Mouse (Mus musculus) cortical plate, adult 2 months (tissue): ENCODE data around the gene Ncapg2. TPM values are rescaled to one million over a fixed set of nuclear protein-coding genes. Genes with fewer than 3 reads are reported as not detected.

Experiments
- H3K27ac ChIP-seq: fragments of 200-500 bp; 2 replicates; pipeline ENCODE4 v1.5.1; 2012; ENCODE audit warnings: low read length, control low read depth, inconsistent platforms; ENCODE audit not compliant: insufficient read depth
- H3K4me1 ChIP-seq: fragments of 200-500 bp; 2 replicates; pipeline ENCODE4 v1.6.1; 2011; ENCODE audit warnings: low read length; ENCODE audit not compliant: control insufficient read depth, insufficient read depth
- H3K4me3 ChIP-seq: fragments of 200-500 bp; 2 replicates; pipeline ENCODE4 v1.5.1; 2011; ENCODE audit warnings: mild to moderate bottlenecking, low read length, control low read depth; ENCODE audit not compliant: insufficient read depth
- CTCF ChIP-seq: fragments of 200-500 bp; IDR thresholded peaks from 2 replicates; pipeline ENCODE4 v1.5.1; 2011; ENCODE audit warnings: mild to moderate bottlenecking, control low read depth, low read length; ENCODE audit not compliant: insufficient read depth; ENCODE audit errors: extremely low read depth
- POLR2A ChIP-seq: fragments of 200-500 bp; IDR thresholded peaks from 2 replicates; pipeline ENCODE4 v1.6.1; 2011; ENCODE audit warnings: mild to moderate bottlenecking, low read length, control low read depth; ENCODE audit not compliant: insufficient read depth; ENCODE audit errors: extremely low read depth
- polyA plus RNA-seq: library from polyadenylated mRNA; depleted of rRNA; stranded (reverse); fragments of >200 nt; gene quantifications from 2 replicates; pipeline ENCODE4 v1.2.3, GENCODE M21; 2012

Gene Ncapg2
- polyA plus RNA-seq, 1 experiment = 3.7 TPM

DNA sequence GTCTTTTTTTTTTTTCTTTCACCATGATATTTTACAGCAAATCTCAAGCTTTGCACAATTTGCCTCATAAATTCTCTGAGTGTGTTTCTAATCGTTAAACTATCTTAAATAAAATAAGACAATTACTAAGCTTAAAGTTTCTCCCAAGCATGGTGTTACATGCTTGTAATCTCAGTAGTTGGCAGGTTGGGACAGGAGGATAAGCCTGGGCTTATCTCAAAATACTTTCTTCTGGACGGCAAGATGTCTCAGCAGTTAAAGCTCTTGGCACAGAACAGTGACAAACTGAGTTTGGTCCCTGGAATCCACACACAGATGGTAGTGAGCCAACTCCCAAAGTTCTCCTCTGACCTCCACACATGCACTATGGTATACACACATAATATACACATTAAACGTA, 69.5 kb downstream of the Ncapg2 start:
- no peak overlapping the region for H3K27ac ChIP-seq
- no peaks in the 10 kb centered on the region for H3K4me1 ChIP-seq
- H3K4me3 ChIP-seq = no peak overlapping the region
- TF ChIP-seq CTCF = no peak

DNA sequence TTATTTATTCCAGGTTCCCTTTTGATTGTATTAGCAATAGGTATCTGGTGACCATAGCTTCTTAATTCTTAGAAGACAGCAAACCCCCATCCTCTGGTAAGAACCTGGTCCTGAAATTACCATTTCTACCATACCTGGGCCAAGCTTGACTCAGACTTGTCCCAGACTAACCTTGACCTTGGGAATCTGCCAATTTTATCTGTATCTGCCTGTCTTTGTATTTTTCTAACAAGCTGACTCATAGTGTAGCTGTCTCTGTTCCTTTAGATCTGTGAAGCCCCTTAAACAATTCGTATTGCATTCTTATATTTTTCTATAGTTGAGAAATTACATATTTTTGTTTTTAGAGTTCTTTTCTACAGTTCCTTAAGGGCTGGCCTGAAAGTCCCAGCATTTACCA, 73.6 kb downstream of the Ncapg2 start:
- Histone ChIP-seq H3K27ac (no peak overlapping the region), H3K4me1 (no peaks in the 10 kb centered on the region), H3K4me3 (no peak overlapping the region)
- TF ChIP-seq POLR2A = no peak
- TF ChIP-seq CTCF = no peak

DNA sequence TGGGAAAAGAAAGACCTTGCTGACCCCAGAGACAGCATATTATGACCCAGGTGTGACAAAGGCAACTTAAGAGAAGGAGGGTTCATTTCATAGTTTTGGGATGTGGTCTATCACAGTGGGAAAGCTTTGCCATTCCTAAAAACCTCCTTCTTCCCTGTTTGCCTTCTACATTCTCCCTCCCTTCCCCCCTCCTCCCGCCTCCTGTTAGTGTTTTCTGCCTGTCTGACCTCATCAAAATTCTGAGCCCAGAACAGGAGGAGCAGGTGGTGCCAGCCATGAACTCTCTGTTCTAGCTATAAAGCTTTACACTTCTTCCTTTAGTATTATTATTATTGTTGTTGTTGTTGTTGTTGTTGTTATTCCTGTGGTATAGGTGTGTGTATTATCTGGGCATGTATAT, 76.7 kb downstream of the Ncapg2 start:
- TF ChIP-seq POLR2A (no peak), CTCF (no peak)
- Histone ChIP-seq H3K27ac (no peak overlapping the region), H3K4me3 (no peak overlapping the region), H3K4me1 (0 out of 2 replicates have a peak, but pooled peaks cover 1% of the 10 kb centered on the region)

DNA sequence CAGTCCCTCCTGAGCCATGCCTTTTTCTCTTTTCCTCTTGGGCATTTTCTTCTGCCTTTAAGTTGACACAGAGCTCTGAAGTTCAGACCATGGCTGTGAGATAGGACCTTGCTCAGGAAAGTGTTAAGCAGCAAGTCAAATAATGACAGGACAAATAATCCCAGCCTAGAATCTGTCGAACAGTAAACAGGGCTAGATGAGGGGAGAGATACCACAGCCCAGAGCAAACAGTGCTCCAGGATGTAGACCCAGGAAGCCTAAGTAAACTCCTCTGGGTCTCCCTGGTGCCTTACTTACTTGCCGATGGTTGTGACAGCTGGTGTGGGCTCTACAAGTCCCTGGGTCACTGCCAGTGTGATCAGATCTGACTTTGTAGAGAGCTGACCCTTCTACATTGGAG, 78.4 kb downstream of the Ncapg2 start:
- Histone ChIP-seq H3K4me3 (no peak overlapping the region), H3K4me1 (peaks cover 8% of the 10 kb centered on the region), H3K27ac (no peak overlapping the region)
- TF ChIP-seq POLR2A (no peak), CTCF (no peak)

DNA sequence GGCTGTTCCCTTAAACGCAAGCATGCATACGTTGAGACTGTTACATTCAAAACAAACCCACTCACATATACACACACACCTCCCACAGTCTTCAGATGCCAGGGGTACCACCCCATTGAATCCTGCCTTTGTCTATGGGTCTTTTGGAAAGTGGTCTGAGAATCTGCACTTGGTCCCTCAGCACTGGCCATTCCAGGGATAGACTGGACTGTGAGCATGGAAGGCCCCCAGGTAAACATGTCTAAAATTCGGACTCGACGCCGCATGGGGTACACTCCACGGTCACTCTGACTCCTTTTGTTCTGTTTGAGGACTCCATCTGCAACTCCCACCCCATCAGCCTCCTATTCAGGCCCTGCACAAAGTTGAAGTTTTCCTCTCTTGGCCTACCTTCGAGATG, 79.8 kb downstream of the Ncapg2 start:
- H3K27ac ChIP-seq = no peak overlapping the region
- TF ChIP-seq CTCF (no peak), POLR2A (no peak)
- H3K4me1 ChIP-seq = peaks cover 11% of the 10 kb centered on the region
- H3K4me3 ChIP-seq = peak overlapping the region; percentile 60

DNA sequence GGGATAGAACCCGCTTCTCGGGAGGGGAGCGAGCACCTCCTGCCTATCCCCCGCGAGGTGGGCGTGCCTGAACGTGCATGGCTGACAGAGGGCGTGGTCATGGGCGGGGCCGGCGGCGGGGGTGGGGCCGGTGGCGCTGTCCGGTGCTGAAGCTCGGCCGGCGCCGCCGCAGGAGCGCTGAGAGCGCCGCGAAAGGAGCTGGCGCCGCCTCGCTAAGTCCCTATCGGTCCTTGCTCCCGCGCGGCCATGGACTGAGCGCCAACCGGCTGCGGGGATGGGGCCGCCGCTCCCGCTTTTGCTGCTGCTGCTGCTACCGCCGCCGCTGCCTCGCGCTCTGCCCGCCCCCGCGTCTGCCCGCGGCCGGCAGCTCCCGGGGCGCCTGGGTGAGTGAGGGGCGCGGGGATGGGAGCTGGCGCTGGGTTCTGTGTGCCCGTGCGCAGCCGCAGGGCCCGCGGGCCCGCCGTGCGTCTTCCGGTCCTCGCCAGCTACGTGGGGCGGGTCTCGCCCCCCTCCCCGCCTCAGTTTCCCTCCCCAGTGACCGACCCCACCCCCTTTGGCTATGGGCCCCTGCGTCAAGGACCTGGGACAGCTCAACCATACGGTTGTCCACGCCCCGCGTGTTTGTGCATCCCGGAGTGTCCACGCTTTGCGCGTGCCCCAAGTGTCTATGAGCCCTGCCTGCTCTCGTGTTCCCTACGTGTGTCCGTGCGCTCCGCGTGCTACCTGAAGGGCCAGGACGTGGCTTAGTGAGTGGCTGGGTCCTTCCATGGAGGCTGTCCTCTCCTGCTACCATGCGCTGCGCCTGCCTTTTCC, 80.6 kb downstream of the Ncapg2 start, which contains the start of gene Ptprn2:
Gene Ptprn2 (plus strand): TSS at position 130 of the 813 bp plus-strand sequence.
- TF ChIP-seq CTCF (no peak), POLR2A (peak; percentile 58; the same call in 1 of the 2 replicates)
- peak within 1 kb of the TSS; percentile 42; the same call in 1 of the 2 replicates for H3K27ac ChIP-seq
- peaks cover 13% of the 10 kb centered on the region for H3K4me1 ChIP-seq
- peak within 1 kb of the TSS; percentile 60 for H3K4me3 ChIP-seq

DNA sequence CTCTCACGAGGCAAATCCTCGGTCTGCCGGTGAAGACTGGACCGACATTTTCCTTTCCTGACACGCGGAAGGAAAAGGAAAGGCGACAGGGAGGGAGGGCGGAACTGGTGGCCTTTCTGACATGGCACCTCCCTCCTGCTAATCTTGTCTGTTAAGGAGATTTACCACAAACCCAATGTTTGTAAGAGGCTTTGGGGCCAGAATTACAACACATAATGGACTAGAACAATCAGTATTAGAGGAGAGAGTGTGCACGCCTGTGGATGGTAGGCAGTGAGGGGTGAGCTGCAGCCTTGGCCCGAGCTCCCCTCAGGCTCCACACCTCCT, 81.2 kb downstream of the Ncapg2 start:
- peak overlapping the region; percentile 60 for H3K4me3 ChIP-seq
- peaks cover 13% of the 10 kb centered on the region for H3K4me1 ChIP-seq
- H3K27ac ChIP-seq = peak overlapping the region; percentile 14; the same call in 1 of the 2 replicates
- TF ChIP-seq CTCF = no peak
- no peak for TF ChIP-seq POLR2A

- Histone ChIP-seq H3K4me3 (no peak overlapping the region), H3K4me1 (peaks cover 13% of the 10 kb centered on the region), H3K27ac (peak overlapping the region; percentile 45; the same call in 1 of the 2 replicates)
- TF ChIP-seq CTCF = no peak
- no peak for TF ChIP-seq POLR2A
These were observed 83.6 kb downstream of the Ncapg2 start for GRCm38 (mm10) chr12:116488836-116489235.

- Histone ChIP-seq H3K4me1 (peaks cover 11% of the 10 kb centered on the region), H3K27ac (no peak overlapping the region), H3K4me3 (no peak overlapping the region)
- no peak for TF ChIP-seq POLR2A
- TF ChIP-seq CTCF = no peak
These were observed 85.6 kb downstream of the Ncapg2 start for GRCm38 (mm10) chr12:116490575-116491356.
